Mouse (Mus musculus): Measurements from ENCODE around the gene Lpar5.

The Lpar5 gene

DNA sequence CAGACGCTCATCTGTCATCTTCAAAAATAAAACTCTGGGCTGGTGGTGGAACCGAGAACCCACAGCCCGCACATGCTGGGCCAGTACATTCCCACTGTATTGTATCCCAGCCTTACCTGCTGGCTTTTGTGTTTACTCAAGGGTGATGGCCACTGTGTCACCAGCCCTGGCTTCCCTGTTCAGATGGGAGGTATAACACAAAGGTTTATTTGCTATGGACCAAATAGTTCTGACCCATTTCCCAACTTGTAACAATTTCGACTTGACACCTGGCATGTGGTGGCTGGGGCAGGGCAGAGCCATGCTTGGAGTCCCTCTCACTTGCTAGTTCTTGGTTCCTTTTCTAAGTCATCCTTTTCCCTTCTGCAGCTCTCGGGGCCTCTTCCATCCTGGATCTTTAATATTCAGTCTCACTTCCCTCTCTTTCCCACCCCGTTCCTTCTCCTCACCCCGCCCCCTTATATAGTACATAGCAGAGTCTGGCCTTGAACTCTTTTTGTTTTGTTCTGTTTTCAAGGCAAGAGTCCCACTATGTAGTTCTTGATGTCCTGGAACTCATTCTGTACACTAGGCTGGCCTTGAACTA, 15.2 kb downstream of the Lpar5 start:
- in situ Hi-C loops (cut with MseI, MboI): loop anchor here (5.0 kb wide), 1 partner anchor 36 kb away; the partner anchor contains the start of gene Acrbp (in 2 of the 2)

DNA sequence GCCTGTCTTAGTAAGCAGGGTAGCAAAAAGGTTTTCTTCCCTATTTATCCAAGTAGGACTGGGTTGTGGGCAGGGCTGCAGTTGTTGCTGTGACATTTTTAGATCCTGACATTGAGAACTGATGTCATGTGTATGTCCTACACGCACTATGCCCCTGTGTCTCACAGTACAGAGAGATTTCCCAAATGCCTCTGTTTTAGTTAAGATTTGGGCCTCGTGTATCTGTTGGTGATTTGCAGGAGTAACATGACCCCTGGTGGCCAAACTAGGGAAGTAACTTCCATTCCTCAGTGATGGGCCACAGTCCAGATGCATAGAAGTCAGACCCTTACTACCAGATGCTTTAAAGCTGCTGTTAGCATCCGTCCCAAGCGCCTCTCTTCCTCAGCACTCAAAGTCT, 16.7 kb downstream of the Lpar5 start:
- in situ Hi-C loops (cut with MseI, MboI): loop anchor here (5.0 kb wide), 1 partner anchor 37 kb away; the partner anchor contains the start of gene Acrbp (in 2 of the 2)

DNA sequence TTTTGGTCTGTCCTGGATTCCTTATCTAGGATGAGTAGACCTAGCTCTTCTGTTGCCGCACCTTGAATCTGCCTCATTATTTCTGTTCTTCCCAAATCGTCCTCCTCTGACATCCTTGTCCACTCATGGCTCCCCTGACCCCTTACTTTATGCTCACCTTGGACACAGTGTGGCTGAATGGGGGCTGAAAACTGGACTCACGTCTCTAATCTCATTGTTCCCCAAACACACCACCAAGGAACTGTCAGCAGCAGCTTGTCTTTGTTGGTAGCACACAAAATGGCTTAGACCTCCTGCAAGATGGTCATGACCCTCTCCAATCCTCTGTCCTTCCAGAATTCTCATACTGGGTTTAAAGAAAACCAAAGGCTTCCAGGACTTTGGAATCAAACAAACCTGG, 20.2 kb downstream of the Lpar5 start:
- in situ Hi-C loops (cut with MseI, MboI): no loop called here

DNA sequence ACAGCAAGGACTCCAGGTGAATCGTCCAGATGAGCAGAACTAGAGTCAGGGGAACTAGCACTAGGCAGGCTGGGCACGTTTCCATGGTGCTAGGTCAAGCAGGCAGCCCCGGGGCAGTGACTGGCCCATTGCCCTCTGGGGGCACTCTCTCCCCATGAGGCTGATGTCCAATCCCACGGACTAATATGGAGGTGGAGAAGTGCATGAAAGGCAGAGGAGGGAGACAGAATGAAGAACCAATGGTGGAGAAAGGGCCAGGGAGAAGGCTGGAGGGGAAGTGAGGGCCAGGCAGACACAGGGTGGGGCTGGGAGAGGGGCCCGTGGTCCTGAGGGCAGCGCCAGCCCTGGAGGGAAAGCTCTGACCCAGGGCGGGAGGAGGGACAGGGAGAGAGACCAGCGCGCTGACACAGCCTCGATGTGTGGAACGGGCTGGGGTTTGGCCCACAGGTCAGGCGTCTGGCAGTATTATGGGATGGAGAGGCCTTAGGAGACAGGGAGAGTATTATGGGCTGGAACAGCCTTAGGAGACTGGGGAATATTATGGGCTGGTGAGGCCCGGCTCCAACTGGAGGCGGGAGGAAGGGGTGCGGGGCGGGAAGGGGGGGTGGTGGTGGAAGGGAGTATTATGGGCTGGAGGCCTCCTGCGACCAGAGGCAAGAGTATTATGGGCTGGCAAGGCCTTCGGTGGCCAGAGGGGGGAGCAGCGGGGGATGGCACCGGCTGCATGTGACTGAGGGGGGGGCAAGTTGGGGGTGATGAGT, 21.0 kb downstream of the Lpar5 start:
- in situ Hi-C loops (cut with MseI, MboI): no loop called here

DNA sequence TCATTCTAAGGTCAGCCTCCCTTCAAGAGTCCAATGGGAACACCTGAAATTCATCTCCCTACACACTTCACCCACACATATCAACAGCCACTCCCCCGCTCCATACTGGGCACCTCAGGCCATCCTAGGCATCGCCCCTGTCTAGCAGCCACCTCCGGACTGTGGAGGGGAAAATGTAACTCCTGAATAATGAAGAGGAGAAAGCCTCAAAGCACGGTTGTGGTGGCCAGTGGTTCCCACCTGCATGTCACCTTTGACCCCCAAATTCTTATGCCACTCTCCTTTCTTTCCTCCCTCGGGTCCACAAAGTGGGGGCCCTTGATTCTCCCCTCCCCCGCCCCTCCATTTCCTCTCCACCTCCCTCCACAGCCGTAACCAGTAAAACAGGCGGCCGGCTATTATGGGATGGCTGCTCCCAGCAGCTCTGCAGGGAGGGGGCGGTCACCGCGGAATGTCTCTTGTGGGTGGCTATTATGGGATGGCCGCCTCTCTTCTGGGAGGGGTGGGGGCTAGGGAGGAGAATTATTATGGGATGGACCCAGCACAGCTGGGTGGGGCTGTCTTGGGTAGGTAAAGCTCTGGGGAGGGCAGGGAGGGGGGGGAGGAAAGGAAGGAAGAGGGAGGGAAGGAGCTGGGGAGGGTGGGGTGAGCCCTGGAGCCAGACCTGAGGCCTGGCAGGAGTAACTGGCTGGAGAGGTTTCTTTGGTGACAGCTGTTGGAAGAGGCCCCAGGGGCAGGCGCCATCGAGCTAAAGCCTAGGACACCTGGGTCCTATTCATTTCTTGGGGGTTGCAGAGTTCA, 22.0 kb downstream of the Lpar5 start:
- in situ Hi-C loops (cut with MseI, MboI): no loop called here

DNA sequence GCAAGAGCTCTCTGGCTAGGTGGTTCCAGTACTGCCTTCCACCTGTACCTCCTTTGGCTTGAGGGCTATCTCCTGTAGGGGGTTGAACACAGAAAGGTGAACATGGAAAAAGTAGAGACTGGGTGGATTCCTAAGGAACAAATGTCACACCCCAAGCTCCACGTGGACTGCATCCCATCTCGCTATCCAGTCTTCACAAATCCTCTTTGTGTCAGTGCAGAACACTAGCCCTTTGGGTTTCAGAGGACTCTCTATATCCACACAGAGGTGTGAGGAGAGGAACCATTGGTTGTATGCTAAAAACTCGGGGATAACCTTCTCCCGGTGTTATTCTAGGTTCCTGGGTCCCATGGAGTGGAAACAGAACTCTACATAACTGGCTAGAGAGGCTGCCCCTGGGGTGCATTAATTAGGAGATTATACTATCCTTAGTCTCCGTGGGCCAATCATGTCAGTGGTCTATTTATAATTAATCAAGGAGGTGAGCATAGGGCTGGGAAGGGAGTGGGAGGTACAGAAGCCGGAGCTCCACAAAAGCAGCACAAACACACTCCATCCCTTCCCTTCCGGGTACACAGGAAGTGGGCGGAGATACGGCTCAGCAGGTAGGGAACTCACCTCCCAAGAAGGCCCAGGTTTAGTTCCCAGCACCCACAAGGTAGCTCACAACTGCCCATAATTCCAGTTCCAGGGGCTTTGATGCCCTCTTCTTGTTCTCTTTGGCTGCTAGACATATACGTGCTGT, 22.8 kb downstream of the Lpar5 start:
- in situ Hi-C loops (cut with MseI, MboI): no loop called here

DNA sequence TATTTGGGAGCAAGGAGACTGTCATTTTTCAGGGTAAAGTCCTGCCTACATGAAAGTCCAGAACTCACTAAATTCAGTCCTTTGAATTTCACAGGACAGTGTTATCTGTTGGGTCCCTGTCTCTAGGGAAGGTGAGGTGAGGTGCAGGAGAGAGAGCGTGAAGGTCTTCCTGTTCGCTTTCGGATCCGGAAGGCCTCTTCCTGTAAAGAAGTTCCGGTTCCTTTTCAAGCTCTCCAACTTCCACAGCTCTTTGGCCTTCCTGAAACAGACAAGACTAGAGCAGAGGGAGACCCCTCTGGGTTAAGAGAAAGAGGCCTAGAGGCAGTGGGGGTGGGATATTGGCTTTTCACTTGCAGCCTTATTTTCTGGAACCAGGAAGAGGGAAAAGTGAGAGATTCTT, 24.7 kb downstream of the Lpar5 start:
- in situ Hi-C loops (cut with MseI, MboI): no loop called here

DNA sequence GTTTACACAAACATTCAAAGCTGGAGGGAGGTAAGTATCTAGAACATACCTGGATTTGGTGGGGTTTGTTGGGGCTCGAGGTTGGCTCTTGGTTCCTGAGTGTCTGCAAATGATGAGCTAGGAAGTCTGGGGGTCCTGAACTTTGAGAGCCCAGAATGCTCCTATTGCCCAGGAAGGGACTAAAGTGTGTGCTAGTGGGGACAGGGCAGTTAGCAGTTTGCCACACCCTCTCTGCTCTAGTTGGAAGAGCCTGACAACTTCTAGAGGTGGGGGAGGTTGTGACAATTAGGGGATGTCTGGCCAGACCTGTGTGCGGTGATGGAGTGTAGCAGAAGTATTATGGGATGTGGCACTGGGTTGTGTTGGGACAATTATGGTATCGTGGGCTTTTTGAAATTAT, 27.1 kb downstream of the Lpar5 start:
- in situ Hi-C loops (cut with MseI, MboI): no loop called here

DNA sequence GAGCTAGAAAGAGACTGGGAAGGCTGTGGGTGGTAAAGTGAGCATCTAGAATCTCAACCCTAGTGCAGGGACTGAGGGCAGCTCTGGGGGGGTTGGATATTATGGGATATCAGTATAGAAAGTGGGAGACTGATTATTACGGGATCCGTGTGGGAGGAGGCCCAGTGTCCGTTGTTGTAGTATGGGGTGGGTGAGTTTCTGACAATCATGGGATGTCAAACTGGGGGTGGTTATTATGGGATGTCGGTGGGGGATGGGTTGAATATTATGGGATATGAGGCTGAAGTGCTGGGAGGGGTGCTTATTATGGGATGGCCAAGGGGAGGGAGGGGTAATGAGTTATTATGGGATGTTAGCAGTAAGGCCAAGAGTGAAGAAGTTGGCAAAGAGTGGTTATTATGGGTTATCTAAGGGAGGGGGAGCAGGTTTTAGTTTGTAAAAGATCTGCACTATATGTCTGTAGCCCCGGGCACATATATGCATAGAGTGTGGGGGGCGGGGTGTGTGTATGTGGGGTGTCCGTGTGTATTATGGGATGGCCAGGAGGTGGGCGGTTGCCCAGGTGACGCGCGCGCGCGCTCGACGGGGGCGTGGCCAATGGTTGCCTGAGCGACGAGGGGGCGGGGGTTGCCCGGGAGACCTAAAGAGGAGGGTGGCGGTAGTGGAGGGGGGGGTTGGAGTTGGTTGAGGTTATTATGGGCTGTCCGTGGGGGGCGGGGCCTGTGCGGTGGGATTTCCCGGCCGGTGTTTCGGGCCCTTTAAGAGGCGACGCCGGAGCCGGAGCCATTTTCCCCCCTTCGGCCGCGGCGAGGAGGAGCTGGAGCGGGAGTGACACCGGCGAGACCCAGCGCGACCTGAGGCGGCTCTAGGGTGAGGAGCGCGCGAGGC, 27.9 kb downstream of the Lpar5 start, which contains the start of gene Chd4:
TSS of gene Chd4 (plus strand) at position 591 of the 888 bp plus-strand sequence.
- in situ Hi-C loops (cut with MseI, MboI): no loop called here

DNA sequence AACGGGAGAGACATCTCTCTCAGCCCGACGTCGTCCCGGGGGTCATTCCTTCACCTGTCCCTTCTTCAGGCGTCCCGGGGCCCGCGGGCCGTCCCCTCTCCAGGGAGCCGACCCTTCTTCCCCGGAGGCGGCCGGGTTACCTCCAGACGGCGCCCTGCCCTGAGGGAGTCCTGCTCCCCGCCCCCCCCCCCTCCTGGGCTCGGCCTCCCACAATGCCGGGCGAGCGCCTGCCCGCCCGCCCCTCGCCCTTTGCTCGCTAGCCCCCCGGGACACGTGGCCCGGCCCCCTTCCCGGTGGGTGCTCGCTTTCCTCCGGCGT, 28.5 kb downstream of the Lpar5 start:
- in situ Hi-C loops (cut with MseI, MboI): no loop called here

DNA sequence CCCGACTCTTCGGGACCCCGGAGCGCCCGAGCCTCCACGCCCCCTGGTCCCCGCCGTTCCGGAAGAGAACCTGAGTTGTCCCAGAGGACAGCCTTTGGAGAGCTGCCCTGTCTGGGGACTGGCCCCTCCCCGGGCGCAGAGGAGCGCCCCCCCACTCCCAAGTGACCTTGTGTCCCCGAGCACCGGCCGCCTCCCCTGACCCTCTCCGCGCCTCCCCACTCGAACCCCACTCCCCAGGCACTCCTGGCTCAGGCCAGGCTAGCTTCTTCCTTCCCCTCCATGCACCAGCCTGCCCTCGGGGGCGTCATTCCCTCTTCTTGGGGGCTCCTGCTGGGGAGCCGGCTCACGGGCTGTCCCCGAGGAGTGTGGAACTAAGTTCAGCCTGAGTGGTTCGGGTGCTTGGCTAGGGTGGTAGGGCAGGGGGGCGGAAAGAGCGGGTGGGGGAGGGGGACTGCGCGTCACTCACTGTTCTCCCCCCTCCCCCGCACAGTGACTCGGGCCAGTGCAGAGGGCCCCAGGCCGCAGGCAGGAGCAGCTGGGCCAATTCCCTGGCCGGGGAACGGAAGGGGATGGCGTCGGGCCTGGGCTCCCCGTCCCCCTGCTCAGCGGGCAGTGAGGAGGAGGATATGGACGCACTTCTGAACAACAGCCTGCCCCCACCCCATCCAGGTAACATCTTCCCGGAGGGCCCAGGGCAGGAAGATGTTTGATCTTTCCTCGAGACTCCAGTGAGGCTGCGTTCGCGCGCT, 29.1 kb downstream of the Lpar5 start:
- in situ Hi-C loops (cut with MseI, MboI): no loop called here

DNA sequence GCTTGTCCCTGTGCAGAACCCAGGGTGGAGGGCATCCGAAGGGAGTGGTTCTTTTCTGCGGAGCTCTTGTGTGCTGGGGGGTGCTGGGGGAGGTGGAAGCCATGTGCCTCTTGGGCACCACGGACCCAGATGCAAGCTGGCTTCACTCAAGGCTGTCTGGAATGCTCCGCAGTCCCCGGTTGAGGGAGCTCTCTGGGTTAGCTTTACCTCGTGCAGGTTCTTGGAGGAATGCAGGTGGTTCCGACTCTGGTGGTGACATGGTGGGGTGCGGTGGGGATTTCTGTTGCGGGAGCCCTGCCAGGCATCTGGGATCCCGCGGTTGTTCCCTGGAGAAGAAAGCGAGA, 29.6 kb downstream of the Lpar5 start:
- in situ Hi-C loops (cut with MseI, MboI): no loop called here

DNA sequence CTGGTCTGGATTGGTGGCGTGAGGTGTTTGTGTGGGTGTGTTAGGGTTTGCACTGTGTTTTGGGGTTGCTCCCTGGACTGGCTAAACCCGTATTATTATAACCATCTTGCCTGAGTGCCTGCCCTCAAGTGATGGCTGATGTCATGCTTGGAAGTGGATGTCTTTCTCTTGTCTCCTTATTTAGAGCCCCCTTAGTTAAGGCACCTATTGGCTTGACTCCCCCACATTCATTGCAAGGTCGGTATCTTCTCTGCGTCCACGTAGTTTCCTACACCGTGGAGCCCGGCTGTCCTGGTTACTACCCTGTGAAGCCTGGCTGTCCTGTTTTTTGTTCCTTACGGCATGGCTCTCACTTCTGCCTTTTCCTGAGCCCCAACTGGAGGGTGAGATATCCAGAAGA, 30.2 kb downstream of the Lpar5 start:
- in situ Hi-C loops (cut with MseI, MboI): no loop called here

DNA sequence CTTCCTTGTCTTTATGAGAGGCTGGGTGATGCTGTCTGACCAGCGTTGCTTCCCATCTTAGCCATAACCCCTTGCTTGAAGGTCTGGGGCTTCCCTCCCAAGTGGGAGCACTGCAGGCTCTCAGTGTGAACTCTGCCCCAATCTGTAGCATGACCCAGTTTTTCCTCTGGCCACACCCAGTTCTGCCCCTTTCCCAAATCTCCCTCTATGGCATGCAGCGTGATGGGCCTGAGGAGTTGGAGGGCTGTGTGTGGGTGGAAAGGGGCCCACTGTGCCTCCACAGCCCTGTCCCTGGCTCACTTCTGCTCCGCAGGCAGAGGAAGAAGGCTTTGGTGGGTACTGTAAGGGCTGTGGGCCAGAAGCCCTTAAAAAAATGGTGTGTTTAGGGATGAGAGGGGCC, 30.8 kb downstream of the Lpar5 start:
- in situ Hi-C loops (cut with MseI, MboI): no loop called here

DNA sequence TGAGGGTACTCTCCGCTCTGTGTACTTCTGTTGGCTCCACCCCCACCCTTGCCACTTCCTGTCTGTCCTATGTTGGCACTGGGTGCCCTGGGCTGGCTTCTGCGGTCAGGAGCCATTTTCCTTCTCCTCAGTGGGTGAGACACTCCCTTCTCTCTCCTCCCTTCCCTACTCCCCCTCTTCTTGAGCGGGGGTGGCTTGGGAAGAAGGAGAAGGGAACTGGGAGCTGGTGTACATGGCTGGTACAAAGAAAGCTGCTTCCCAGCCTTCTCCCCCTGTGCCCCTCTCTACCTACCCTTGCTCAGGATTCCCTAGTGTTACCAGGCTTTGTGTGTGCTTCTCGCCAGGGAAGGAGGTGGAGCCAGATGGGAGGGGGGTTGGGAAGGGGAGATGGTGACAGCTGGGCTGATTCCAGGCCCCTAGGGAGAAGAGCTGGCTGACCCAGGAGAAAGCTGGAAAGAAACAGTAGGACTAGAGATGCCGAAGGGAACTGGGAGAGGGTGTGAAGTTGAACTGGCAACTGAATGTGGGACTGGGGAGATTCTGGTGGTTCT, 31.8 kb downstream of the Lpar5 start:
- in situ Hi-C loops (cut with MseI, MboI): no loop called here

DNA sequence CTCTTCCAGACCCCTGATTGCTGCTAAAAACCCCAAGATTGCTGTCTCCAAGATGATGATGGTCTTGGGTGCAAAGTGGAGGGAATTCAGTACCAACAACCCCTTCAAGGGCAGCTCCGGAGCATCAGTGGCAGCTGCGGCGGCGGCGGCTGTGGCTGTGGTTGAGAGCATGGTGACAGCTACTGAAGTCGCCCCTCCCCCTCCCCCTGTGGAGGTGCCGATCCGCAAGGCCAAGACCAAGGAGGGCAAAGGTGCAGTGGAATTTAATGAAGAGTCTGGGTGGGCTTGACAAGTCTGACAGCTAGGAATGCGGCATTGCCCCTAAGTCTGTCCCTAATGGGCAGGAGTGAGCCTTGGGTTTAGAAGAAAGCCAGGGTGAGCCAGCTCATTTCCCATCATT, 33.7 kb downstream of the Lpar5 start:
- in situ Hi-C loops (cut with MseI, MboI): no loop called here

DNA sequence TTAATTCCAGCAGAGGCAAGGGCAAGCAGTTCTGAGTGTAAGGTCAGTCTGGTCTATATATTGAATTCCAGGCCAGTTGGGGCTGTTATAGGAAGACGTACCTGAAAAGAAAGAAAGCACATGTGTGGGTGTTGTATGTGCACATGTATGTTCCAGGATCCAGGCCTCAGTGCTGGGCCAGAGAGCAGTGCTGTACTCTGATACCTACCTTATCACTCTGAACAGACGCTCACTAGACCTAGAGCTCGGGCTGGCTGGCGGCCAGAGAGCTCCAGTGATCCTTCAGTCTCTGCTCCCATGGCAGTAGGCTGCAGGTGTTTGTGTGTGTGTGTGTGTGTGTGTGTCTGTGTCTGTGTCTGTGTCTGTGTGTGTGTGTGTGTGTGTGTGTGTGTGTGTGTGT, 36.5 kb downstream of the Lpar5 start:
- in situ Hi-C loops (cut with MseI, MboI): no loop called here

DNA sequence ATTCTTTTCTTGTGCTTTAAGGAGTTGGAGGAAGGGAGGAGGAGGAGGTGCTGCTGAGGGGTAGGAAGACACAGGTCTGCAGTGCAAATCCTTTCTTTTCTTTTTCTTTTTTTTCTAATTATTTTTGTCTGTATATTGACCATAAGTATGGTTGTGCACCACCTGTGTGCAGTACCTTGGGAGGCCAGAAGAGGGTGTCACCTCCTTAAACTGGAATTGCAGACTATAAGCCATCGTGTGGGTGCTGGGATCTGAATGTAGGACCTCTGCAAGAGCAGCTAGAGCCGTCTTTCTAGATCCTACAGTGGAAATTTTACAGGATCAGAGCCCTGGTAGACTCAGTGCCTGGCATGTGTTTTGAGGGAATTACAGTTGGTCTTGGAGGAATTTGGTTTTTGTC, 40.0 kb downstream of the Lpar5 start:
- in situ Hi-C loops (cut with MseI, MboI): no loop called here

DNA sequence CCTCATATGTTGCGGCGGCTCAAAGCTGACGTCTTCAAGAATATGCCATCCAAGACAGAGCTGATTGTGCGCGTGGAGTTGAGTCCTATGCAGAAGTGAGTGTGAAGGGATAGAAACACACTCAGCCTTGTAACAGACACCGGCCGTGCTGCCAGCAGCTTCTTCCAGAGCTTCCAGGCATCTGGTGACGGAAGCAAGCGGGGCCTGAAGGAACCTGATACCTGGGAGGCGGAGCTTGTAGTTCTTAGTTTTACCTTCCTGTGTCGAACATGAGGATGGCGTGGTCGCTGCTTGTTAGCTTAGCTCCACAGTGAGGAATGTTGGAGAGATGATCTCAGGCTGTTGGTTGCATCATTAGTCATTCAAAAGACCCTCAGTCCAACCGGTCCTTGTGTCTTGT, 41.7 kb downstream of the Lpar5 start:
- in situ Hi-C loops (cut with MseI, MboI): no loop called here

DNA sequence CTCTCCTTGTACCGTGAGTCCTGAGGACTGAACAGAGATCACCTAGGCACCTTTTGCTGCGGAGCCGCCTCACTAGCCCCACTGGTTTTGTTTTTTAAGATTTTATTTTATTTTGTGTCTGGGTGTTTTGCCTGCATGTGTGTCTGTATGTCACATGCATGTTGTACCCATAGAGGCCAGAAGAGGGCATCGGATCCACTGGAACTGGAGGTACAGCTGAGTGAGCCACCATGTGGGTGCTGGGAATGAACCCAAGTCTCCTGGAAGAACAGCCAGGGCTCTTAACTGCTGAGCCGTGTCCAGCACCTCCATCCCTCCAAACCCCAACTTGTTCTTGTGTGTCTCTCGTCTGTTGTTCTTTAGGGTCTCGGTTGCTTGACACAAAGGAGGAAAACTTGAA, 43.2 kb downstream of the Lpar5 start:
- in situ Hi-C loops (cut with MseI, MboI): no loop called here

Data from mouse trophoblast stem cell (cell line).